Mouse (Mus musculus) lung, embryonic 14.5 days (tissue): ENCODE results near the gene Olfr786. TPM values are rescaled to one million over a fixed set of nuclear protein-coding genes. Genes with fewer than 3 reads are reported as not detected.

Experiments
- ATAC-seq: fragments of 200-750 bp; cut with Nextera tagmentation; 2 replicates; pipeline ENCODE4 v1.8.0; 2017; ENCODE audit warnings: mild to moderate bottlenecking, moderate TSS enrichment, moderate library complexity; ENCODE audit not compliant: insufficient read depth
- DNase-seq: peaks from one replicate; pipeline ENCODE4 v3.0.0-alpha.2; 2015
- H3K27ac ChIP-seq: fragments of 300-500 bp; sonication (generic); 2 replicates; pipeline ENCODE4 v1.5.1; 2014; ENCODE audit warnings: low read depth, mild to moderate bottlenecking, moderate library complexity
- H3K27me3 ChIP-seq: fragments of 300-500 bp; sonication (generic); 2 replicates; pipeline ENCODE4 v1.6.1; 2014; ENCODE audit warnings: low read length, control low read depth; ENCODE audit not compliant: insufficient read depth
- H3K36me3 ChIP-seq: fragments of 300-500 bp; sonication (generic); 2 replicates; pipeline ENCODE4 v1.6.1; 2014; ENCODE audit warnings: control low read depth; ENCODE audit not compliant: insufficient read depth
- H3K4me1 ChIP-seq: fragments of 300-500 bp; sonication (generic); 2 replicates; pipeline ENCODE4 v1.6.1; 2014; ENCODE audit warnings: antibody characterized with exemption, control low read depth; ENCODE audit not compliant: insufficient read depth
- H3K4me2 ChIP-seq: fragments of 300-500 bp; sonication (generic); 2 replicates; pipeline ENCODE4 v1.6.1; 2014; ENCODE audit warnings: mild to moderate bottlenecking
- H3K4me3 ChIP-seq: fragments of 300-500 bp; sonication (generic); 2 replicates; pipeline ENCODE4 v1.5.1; 2014; ENCODE audit warnings: low read depth, low read length
- H3K9ac ChIP-seq: fragments of 300-500 bp; sonication (generic); 2 replicates; pipeline ENCODE4 v1.6.1; 2014
- H3K9me3 ChIP-seq: fragments of 300-500 bp; sonication (generic); 2 replicates; pipeline ENCODE4 v1.6.1; 2016; ENCODE audit warnings: low read depth, low read length, control low read depth
- CTCF ChIP-seq: IDR thresholded peaks from 2 replicates; pipeline ENCODE4 v1.5.1; 2016; ENCODE audit warnings: antibody characterized with exemption, low read depth
- WGBS: fragments of 180-500 bp; shearing (Covaris S2); extraction: QIAGEN DNeasy Blood & Tissue Kit; methylation state at CpG from one replicate; pipeline ENCODE4 v1.1.7; 2014; 5-methylcytosine and 5-hydroxymethylcytosine counted together
- polyA plus RNA-seq: library from polyadenylated mRNA; unstranded; fragments of >200 nt; fragmentation: Nextera tagmentation; extraction: Ambion mirVana; gene quantifications from 2 replicates; pipeline ENCODE4 v1.2.1, GENCODE M21; 2014

Gene Olfr786
- polyA plus RNA-seq, 1 experiment from 2014 or later: not detected

GRCm38 (mm10) chr10:129484452-129484851 lies 57.3 kb downstream of the Olfr786 start, which contains the start of gene Olfr789:
Gene Olfr789 (plus strand): TSS chr10:129484752.
- no peaks in the 10 kb centered on the region for H3K9me3 ChIP-seq
- DNase-seq: no peak
- H3K9ac ChIP-seq: no peak within 1 kb of the TSS
- WGBS: 30% methylated on average over 2 of the region's 2 CpGs
- H3K36me3 ChIP-seq: no peaks in the 10 kb centered on the region
- H3K4me3 ChIP-seq: no peak within 1 kb of the TSS
- no peaks in the 10 kb centered on the region for H3K27me3 ChIP-seq
- ATAC-seq: no peak
- no peak within 1 kb of the TSS for H3K27ac ChIP-seq
- TF ChIP-seq CTCF: no peak
- no peak within 1 kb of the TSS for H3K4me2 ChIP-seq
- H3K4me1 ChIP-seq: no peaks in the 10 kb centered on the region

Other genes starting within 250 kb of the Olfr786 start
- not detected in 2 replicates for gene Olfr772, start 249.4 kb upstream of the Olfr786 start, polyA plus RNA-seq
- gene Olfr773, start 239.9 kb upstream of the Olfr786 start, polyA plus RNA-seq: not detected in 2 replicates
- not detected in 2 replicates for gene Olfr774, start 191.1 kb upstream of the Olfr786 start, polyA plus RNA-seq
- gene Olfr775, start 178.9 kb upstream of the Olfr786 start, polyA plus RNA-seq: not detected in 2 replicates
- not detected in 2 replicates for gene Olfr776, start 168.2 kb upstream of the Olfr786 start, polyA plus RNA-seq
- gene Olfr777, start 155.8 kb upstream of the Olfr786 start, polyA plus RNA-seq: not detected in 2 replicates
- not detected in 2 replicates for gene Olfr780, start 109.2 kb upstream of the Olfr786 start, polyA plus RNA-seq
- gene Olfr781, start 98.5 kb upstream of the Olfr786 start, polyA plus RNA-seq: not detected in 2 replicates
- not detected in 2 replicates for gene Olfr782, start 78.5 kb upstream of the Olfr786 start, polyA plus RNA-seq
- gene Olfr784, start 43.2 kb upstream of the Olfr786 start, polyA plus RNA-seq: 0.05 and 0.08 TPM in 2 replicates
- not detected in 2 replicates for gene Olfr785, start 21.9 kb upstream of the Olfr786 start, polyA plus RNA-seq
- gene Olfr787, start 34.6 kb downstream of the Olfr786 start, polyA plus RNA-seq: not detected in 2 replicates
- not detected in 2 replicates for gene Olfr788, start 43.7 kb downstream of the Olfr786 start, polyA plus RNA-seq
- not detected in 2 replicates for gene Olfr789, start 57.4 kb downstream of the Olfr786 start, polyA plus RNA-seq
- gene Olfr790, start 71.2 kb downstream of the Olfr786 start, polyA plus RNA-seq: not detected in 2 replicates
- not detected in 2 replicates for gene Olfr791, start 94.5 kb downstream of the Olfr786 start, polyA plus RNA-seq
- gene Olfr792, start 111.9 kb downstream of the Olfr786 start, polyA plus RNA-seq: not detected in 2 replicates
- not detected in 2 replicates for gene Olfr794, start 140.3 kb downstream of the Olfr786 start, polyA plus RNA-seq
- not detected in 2 replicates for gene Olfr796, start 185.3 kb downstream of the Olfr786 start, polyA plus RNA-seq
- gene Olfr798, start 200.6 kb downstream of the Olfr786 start, polyA plus RNA-seq: not detected in 2 replicates
- not detected in 2 replicates for gene Olfr799, start 210.2 kb downstream of the Olfr786 start, polyA plus RNA-seq
- gene Olfr800, start 230.4 kb downstream of the Olfr786 start, polyA plus RNA-seq: not detected in 2 replicates
- gene Olfr801, start 246.6 kb downstream of the Olfr786 start, polyA plus RNA-seq: not detected in 2 replicates